ENCODE assay signal across 8 mouse cellular contexts in genomic region chr4:106839964-106840611, GRCm38 (mm10). TPM values are rescaled to one million over a fixed set of nuclear protein-coding genes. Genes with fewer than 3 reads are reported as not detected.
DNase-seq lines count a peak whose midpoint lies in the region; ATAC-seq and TF ChIP-seq lines count a peak whose summit lies in the region.

No protein-coding gene starts in this region.

- peak overlapping the region; percentile 92 for H3K9ac ChIP-seq in heart, embryonic 15.5 days
- peak overlapping the region; percentile 85 for H3K9ac ChIP-seq in liver, embryonic 15.5 days
- H3K9ac ChIP-seq in neural tube, embryonic 13.5 days, result peak overlapping the region; percentile 97

- H3K4me3 ChIP-seq in forebrain, embryonic 10.5 days, result peak overlapping the region; percentile 58
- peak overlapping the region; percentile 67 for H3K4me3 ChIP-seq in heart, embryonic 15.5 days
- peak overlapping the region; percentile 76 for H3K4me3 ChIP-seq in liver, embryonic 15.5 days (replicated peaks)
- peak overlapping the region; percentile 54 for H3K4me3 ChIP-seq in neural tube, embryonic 13.5 days

- H3K4me1 ChIP-seq in forebrain, embryonic 10.5 days, result peaks cover 78% of the 10 kb centered on the region
- peaks cover 32% of the 10 kb centered on the region for H3K4me1 ChIP-seq in heart, embryonic 15.5 days (replicated peaks)
- peaks cover 54% of the 10 kb centered on the region for H3K4me1 ChIP-seq in liver, embryonic 15.5 days (replicated peaks)
- peaks cover 64% of the 10 kb centered on the region for H3K4me1 ChIP-seq in neural tube, embryonic 13.5 days (replicated peaks)

- WGBS in forebrain, embryonic 10.5 days, result under 1% methylated on average over 45 of the region's 51 CpGs
- 1% methylated on average over 28 of the region's 51 CpGs for WGBS in heart, embryonic 15.5 days
- WGBS in liver, embryonic 15.5 days (ENCODE audit: insufficient replicate concordance), result 2% methylated on average over 39 of the region's 51 CpGs
- WGBS in neural tube, embryonic 13.5 days, result under 1% methylated on average over 32 of the region's 51 CpGs

- peak; percentile 93 for DNase-seq in CD4-positive, CD25-positive, alpha-beta regulatory T cell, adult 2 months (ENCODE audit: low read depth, low spot score)
- peak; percentile 95 for DNase-seq in brain, embryonic 14.5 days (ENCODE audit: low read depth)
- DNase-seq in forebrain, embryonic 10.5 days (ENCODE audit: extremely low spot score, low spot score), result peak; percentile 93
- peak; percentile 94 to 98 for DNase-seq in kidney, postnatal 36 days
- peak; percentile 49 for DNase-seq in telencephalon, adult 2 months (ENCODE audit: low read depth, low spot score)

- peaks cover 19% of the 10 kb centered on the region for H3K27me3 ChIP-seq in forebrain, embryonic 10.5 days (ENCODE audit: poor library complexity, severe bottlenecking)
- H3K27me3 ChIP-seq in heart, embryonic 15.5 days, result no peaks in the 10 kb centered on the region
- peaks cover 21% of the 10 kb centered on the region for H3K27me3 ChIP-seq in liver, embryonic 15.5 days
- no peaks in the 10 kb centered on the region for H3K27me3 ChIP-seq in neural tube, embryonic 13.5 days

- no peak; the same call in 1 of the 2 replicates for TF ChIP-seq POLR2A in brain, embryonic 14.5 days (IDR thresholded peaks at IDR 0.05; ENCODE audit: borderline replicate concordance, extremely low read depth, insufficient read depth, insufficient read length, poor library complexity, severe bottlenecking)

- no peaks in the 10 kb centered on the region for H3K9me3 ChIP-seq in forebrain, embryonic 10.5 days
- H3K9me3 ChIP-seq in heart, embryonic 15.5 days (replicated peaks), result no peaks in the 10 kb centered on the region
- no peaks in the 10 kb centered on the region for H3K9me3 ChIP-seq in liver, embryonic 15.5 days (replicated peaks)
- H3K9me3 ChIP-seq in neural tube, embryonic 13.5 days, result no peaks in the 10 kb centered on the region

- no peaks in the 10 kb centered on the region for H3K36me3 ChIP-seq in forebrain, embryonic 10.5 days (replicated peaks)
- H3K36me3 ChIP-seq in heart, embryonic 15.5 days, result no peaks in the 10 kb centered on the region
- no peaks in the 10 kb centered on the region for H3K36me3 ChIP-seq in liver, embryonic 15.5 days (replicated peaks)
- no peaks in the 10 kb centered on the region for H3K36me3 ChIP-seq in neural tube, embryonic 13.5 days

- peak; percentile 48 for ATAC-seq in heart, embryonic 15.5 days (replicated peaks; ENCODE audit: insufficient number of reproducible peaks, insufficient read depth, low FRiP score, low read depth)
- peak; percentile 47 for ATAC-seq in liver, embryonic 15.5 days (ENCODE audit: insufficient read depth)
- peak; percentile 61 for ATAC-seq in neural tube, embryonic 13.5 days (ENCODE audit: low read depth)

- TF ChIP-seq CTCF in brain, embryonic 14.5 days (IDR thresholded peaks at IDR 0.05; ENCODE audit: borderline replicate concordance, extremely low read depth, insufficient read depth, insufficient read length), result no peak

- peak overlapping the region; percentile 100 for H3K4me2 ChIP-seq in heart, embryonic 15.5 days
- H3K4me2 ChIP-seq in liver, embryonic 15.5 days, result peak overlapping the region; percentile 100
- peak overlapping the region; percentile 100 for H3K4me2 ChIP-seq in neural tube, embryonic 13.5 days

- peak overlapping the region; percentile 98 for H3K27ac ChIP-seq in forebrain, embryonic 10.5 days
- H3K27ac ChIP-seq in heart, embryonic 15.5 days, result peak overlapping the region; percentile 98
- H3K27ac ChIP-seq in liver, embryonic 15.5 days (replicated peaks), result peak overlapping the region; percentile 80
- H3K27ac ChIP-seq in neural tube, embryonic 13.5 days (replicated peaks), result peak overlapping the region; percentile 100

RNA-seq across cellular contexts. Expression of gene Acot11, which starts 35.3 kb away (rescaled TPM):
- polyA plus RNA-seq in brain, embryonic 14.5 days (2012; rRNA removed), result 1.4 and 2.0 TPM in 2 replicates
- polyA plus RNA-seq in forebrain, embryonic 10.5 days (2016; fragmentation: Nextera tagmentation; extraction: Ambion mirVana), result 1.9 and 2.1 TPM in 2 replicates
- 6.1 and 6.4 TPM in 2 replicates for polyA plus RNA-seq in heart, embryonic 15.5 days (2015; fragmentation: Nextera tagmentation; extraction: Ambion mirVana)
- polyA plus RNA-seq in liver, embryonic 15.5 days (2015; fragmentation: Nextera tagmentation; extraction: Ambion mirVana), result 4.7 and 6.4 TPM in 2 replicates
- 1.5 and 1.7 TPM in 2 replicates for polyA plus RNA-seq in neural tube, embryonic 13.5 days (2015; fragmentation: Nextera tagmentation; extraction: Ambion mirVana)

Comparison
In these comparisons a context has a peak if more than half of its experiments do, and no peak if none do; other contexts are left out.
1. Peak in every context shown above with its lines: DNase-seq, ATAC-seq, H3K4me3 ChIP-seq and H3K27ac ChIP-seq.